Mouse (Mus musculus): ENCODE data around the gene Tmem213. TPM values are rescaled to one million over a fixed set of nuclear protein-coding genes. Genes with fewer than 3 reads are reported as not detected.

The Tmem213 gene
- total and polyA plus RNA-seq, 3 experiments = not detected

GRCm38 (mm10) chr6:38103775-38104174, 5.3 kb upstream of the Tmem213 start:
- Histone ChIP-seq H3K4me3 (ENCODE audit: control insufficient read depth in 1 of 2, insufficient read depth in 1 of 2, low read depth in 2 of 2, low read length in 2 of 2) (no peak overlapping the region), H3K79me2 (ENCODE audit: control insufficient read depth, insufficient read depth, low read length, poor library complexity) (no peaks in the 10 kb centered on the region), H3K9me3 (replicated peaks; ENCODE audit: insufficient read depth, low read length) (no peaks in the 10 kb centered on the region), H3K27ac (ENCODE audit: control insufficient read depth, low read depth, low read length) (no peak overlapping the region), H3K4me1 (ENCODE audit: control insufficient read depth in 1 of 2, insufficient read depth in 2 of 2, low read length in 2 of 2) (peaks cover 0 to 7% of the 10 kb centered on the region in 2 experiments; a peak in 2 of 4 replicates), H3K36me3 (ENCODE audit: control insufficient read depth in 1 of 2, insufficient read depth in 2 of 2, low read length in 2 of 2) (peaks cover 0 to 5% of the 10 kb centered on the region in 2 experiments; a peak in 1 of 4 replicates), H3K9ac (ENCODE audit: control insufficient read depth, low read depth, low read length, poor library complexity, severe bottlenecking) (0 out of 2 replicates have a peak overlapping the region, but pooled peaks have one; percentile 3), H3K27me3 (ENCODE audit: control insufficient read depth in 1 of 2, insufficient read depth in 2 of 2, low read length in 2 of 2) (no peaks in the 10 kb centered on the region)
- DNase-seq (ENCODE audit: low read depth, low spot score) = peak; percentile 61
- TF ChIP-seq MXI1 (IDR thresholded peaks at IDR 0.05; ENCODE audit: low read depth, low read length) (no peak), EP300 (IDR thresholded peaks at IDR 0.05; ENCODE audit: low read depth in 1 of 2, low read length in 2 of 2) (peak in 1 of 2 experiments; percentile 44; a peak in 2 of 4 replicates)

GRCm38 (mm10) chr6:38105924-38106323, 3.1 kb upstream of the Tmem213 start:
- Histone ChIP-seq H3K4me1 (ENCODE audit: control insufficient read depth in 1 of 2, insufficient read depth in 2 of 2, low read length in 2 of 2) (peaks cover 0 to 7% of the 10 kb centered on the region in 2 experiments; a peak in 2 of 4 replicates), H3K27me3 (ENCODE audit: control insufficient read depth in 1 of 2, insufficient read depth in 2 of 2, low read length in 2 of 2) (no peaks in the 10 kb centered on the region), H3K36me3 (ENCODE audit: control insufficient read depth in 1 of 2, insufficient read depth in 2 of 2, low read length in 2 of 2) (peaks cover 0 to 5% of the 10 kb centered on the region in 2 experiments; a peak in 1 of 4 replicates), H3K79me2 (ENCODE audit: control insufficient read depth, insufficient read depth, low read length, poor library complexity) (no peaks in the 10 kb centered on the region), H3K4me3 (ENCODE audit: control insufficient read depth in 1 of 2, insufficient read depth in 1 of 2, low read depth in 2 of 2, low read length in 2 of 2) (no peak overlapping the region), H3K9me3 (replicated peaks; ENCODE audit: insufficient read depth, low read length) (no peaks in the 10 kb centered on the region), H3K9ac (ENCODE audit: control insufficient read depth, low read depth, low read length, poor library complexity, severe bottlenecking) (no peak overlapping the region), H3K27ac (ENCODE audit: control insufficient read depth, low read depth, low read length) (no peak overlapping the region)
- DNase-seq (ENCODE audit: low read depth, low spot score) = no peak
- TF ChIP-seq POLR2AphosphoS2 (IDR thresholded peaks at IDR 0.05; ENCODE audit: low read length) (no peak), GATA1 (IDR thresholded peaks at IDR 0.05; ENCODE audit: low read depth, low read length) (no peak)

- no peaks in the 10 kb centered on the region for H3K79me2 ChIP-seq (ENCODE audit: control insufficient read depth, insufficient read depth, low read length, poor library complexity)
- H3K36me3 ChIP-seq (ENCODE audit: control insufficient read depth in 1 of 2, insufficient read depth in 2 of 2, low read length in 2 of 2) = peaks cover 0 to 4% of the 10 kb centered on the region in 2 experiments; a peak in 1 of 4 replicates
- H3K9me3 ChIP-seq (replicated peaks; ENCODE audit: insufficient read depth, low read length) = no peaks in the 10 kb centered on the region
- no peaks in the 10 kb centered on the region; a peak in 1 of 4 replicates for H3K27me3 ChIP-seq (ENCODE audit: control insufficient read depth in 1 of 2, insufficient read depth in 2 of 2, low read length in 2 of 2)
- TF ChIP-seq KAT2A (conservative IDR thresholded peaks at IDR 0.05; ENCODE audit: low read depth, low read length) = no peak
- TF ChIP-seq NELFE (IDR thresholded peaks at IDR 0.05; ENCODE audit: low read depth, low read length) = no peak
- TF ChIP-seq JUND (IDR thresholded peaks at IDR 0.05; ENCODE audit: low read depth, low read length) = no peak
- no peak for TF ChIP-seq MAX (IDR thresholded peaks at IDR 0.05; ENCODE audit: low read length)
- TF ChIP-seq CTCF (IDR thresholded peaks at IDR 0.05 in 2 of 3, conservative IDR thresholded peaks at IDR 0.05 in 1 of 3; ENCODE audit: control insufficient read depth in 1 of 3, insufficient read depth in 1 of 3, low read depth in 2 of 3, low read length in 3 of 3, poor library complexity in 1 of 3, severe bottlenecking in 1 of 3) = no peak
- TF ChIP-seq SIN3A (IDR thresholded peaks at IDR 0.05; ENCODE audit: low read length) = no peak
- TF ChIP-seq TBP (IDR thresholded peaks at IDR 0.05; ENCODE audit: low read depth, low read length) = no peak
- no peak for TF ChIP-seq GABPA (IDR thresholded peaks at IDR 0.05; ENCODE audit: low read depth, low read length)
- no peak for TF ChIP-seq MAFK (IDR thresholded peaks at IDR 0.05; ENCODE audit: borderline replicate concordance, low read depth, low read length)
- TF ChIP-seq ELF1 (IDR thresholded peaks at IDR 0.05; ENCODE audit: low read depth, low read length) = no peak
- TF ChIP-seq RCOR1 (IDR thresholded peaks at IDR 0.05; ENCODE audit: low read depth, low read length) = no peak
- TF ChIP-seq MYC (IDR thresholded peaks at IDR 0.05; ENCODE audit: low read depth, low read length) = no peak
- TF ChIP-seq MXI1 (IDR thresholded peaks at IDR 0.05; ENCODE audit: low read depth, low read length) = no peak
- no peak overlapping the region for H3K9ac ChIP-seq (ENCODE audit: control insufficient read depth, low read depth, low read length, poor library complexity, severe bottlenecking)
- no peak overlapping the region for H3K4me3 ChIP-seq (ENCODE audit: control insufficient read depth in 1 of 2, insufficient read depth in 1 of 2, low read depth in 2 of 2, low read length in 2 of 2)
- no peak for DNase-seq (ENCODE audit: low read depth, low spot score)
- H3K27ac ChIP-seq (ENCODE audit: control insufficient read depth, low read depth, low read length) = no peak overlapping the region
- peaks cover 0 to 6% of the 10 kb centered on the region in 2 experiments; a peak in 2 of 4 replicates for H3K4me1 ChIP-seq (ENCODE audit: control insufficient read depth in 1 of 2, insufficient read depth in 2 of 2, low read length in 2 of 2)
These were observed 606 bp upstream of the Tmem213 start for GRCm38 (mm10) chr6:38108449-38108848.

Measured in MEL (cell line).